Mouse (Mus musculus) lung, postnatal 10 days (tissue): ENCODE data around the gene Pim1.

Experiments used
- DNase-seq: peaks from one replicate; pipeline ENCODE4 v3.0.0; 2021

Gene Pim1

DNA sequence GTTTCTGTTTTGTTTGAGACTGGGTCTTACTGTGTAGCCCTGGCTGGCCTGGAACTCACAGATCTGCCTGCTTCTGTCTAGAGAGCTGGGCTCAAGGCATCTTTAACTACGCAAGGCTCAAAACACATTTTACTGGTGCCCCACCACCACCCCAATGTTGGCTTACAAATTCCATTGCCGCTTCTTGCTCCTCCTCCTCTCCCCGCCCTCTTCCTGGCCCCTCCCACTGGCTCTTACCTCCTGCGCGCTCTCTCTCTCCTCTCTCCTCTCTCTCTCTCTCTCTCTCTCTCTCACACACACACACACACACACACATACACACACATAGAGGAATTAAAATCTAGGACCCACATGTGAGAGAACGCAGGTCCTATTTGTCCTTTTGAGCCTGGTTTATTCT lies 40.0 kb downstream of the Pim1 start:
- no peak for DNase-seq

- no peak for DNase-seq
Observed at GRCm38 (mm10) chr17:29531278-29531677, 40.7 kb downstream of the Pim1 start.

DNA sequence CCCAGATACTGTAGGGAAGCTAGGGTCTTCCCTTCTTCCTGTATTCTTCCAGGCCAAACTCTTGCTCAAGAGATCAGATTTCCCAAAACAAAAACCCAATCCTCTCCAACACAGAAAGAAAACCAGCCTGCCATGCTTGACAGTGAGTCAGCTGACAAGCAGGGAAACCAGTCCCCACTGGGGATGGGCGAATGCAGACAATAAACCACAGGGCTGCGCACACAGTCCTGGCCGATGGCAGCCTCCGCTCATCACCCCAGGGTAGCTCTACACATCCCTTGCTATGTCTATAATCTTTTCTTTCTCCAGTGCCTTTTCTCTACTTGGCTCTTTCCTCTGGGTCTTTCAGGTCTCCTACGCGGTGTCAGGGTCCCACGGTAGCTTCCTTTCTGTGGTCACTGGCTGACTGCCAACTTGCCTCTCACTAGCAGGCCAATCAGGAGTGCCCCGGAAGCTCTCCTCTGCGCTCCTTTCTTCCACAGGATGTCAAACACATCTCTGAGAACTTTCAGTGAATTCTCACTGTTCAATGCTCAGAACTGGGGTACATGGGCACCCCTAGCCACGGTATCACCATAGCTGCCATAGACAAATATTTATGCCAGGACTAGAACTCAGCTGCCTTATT lies 41.3 kb downstream of the Pim1 start:
- DNase-seq, result peak; percentile 15

- no peak for DNase-seq
Observed at GRCm38 (mm10) chr17:29533866-29534265, 43.3 kb downstream of the Pim1 start.

GRCm38 (mm10) chr17:29540426-29540825 lies 49.9 kb downstream of the Pim1 start:
- no peak for DNase-seq

DNA sequence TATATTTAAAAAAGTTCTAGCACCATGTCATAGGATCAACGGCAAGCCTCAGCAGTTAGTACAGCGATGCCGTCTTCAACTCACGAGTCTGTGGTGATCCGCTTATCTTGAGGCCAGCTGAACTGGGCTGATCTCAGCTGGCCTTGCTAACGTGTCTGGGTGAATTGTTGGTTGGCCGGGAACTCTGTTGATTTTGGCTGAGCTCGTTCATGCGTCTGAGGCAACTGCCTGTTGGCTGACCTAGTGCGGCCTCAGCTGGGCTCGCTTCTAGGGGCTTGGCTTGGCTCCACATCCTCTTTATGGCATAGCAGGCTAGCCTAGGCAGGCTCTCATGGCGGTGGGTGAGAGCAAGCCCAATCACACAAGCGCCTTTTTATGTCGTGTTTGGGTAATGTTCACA lies 50.9 kb downstream of the Pim1 start:
- peak; percentile 88 for DNase-seq

GRCm38 (mm10) chr17:29542831-29543690 lies 52.5 kb downstream of the Pim1 start:
- no peak for DNase-seq

DNA sequence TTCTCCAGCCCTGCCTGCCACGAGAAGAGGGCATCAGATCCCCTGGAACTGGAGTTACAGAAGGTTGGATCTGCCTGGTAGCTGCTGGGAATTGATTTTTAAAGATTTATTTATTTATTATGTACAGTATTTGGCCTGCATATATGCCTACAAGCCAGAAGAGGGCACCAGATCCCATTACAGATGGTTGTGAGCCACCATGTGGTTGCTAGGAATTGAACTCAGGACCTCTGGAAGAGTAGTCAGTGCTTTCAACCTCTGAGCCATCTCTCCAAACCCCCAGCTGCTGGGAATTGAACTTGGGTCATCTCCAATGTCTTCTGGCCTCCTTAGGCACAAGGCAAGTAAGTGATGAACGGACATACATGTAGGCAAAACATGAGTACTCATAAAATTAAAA lies 53.5 kb downstream of the Pim1 start:
- DNase-seq, result no peak

DNA sequence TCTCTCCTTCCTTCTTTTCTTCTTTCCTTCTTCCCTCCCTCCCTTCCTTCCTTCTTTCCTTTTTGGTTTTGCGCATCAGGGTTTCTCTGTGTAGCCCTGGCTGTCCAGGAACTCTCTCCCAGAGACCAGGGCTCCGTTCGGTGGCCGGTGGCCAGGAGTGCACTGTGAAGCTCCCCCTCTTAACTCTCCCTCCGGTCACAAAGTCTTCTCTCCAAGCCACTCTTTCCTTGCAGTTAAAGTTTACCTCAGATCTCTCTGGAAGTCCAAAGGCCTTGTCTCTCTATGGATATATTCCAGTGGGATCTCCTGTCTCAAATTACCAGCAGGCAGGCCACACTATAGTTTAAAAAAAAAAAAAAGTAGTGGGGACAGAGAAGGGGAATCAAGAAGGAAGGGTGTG lies 54.7 kb downstream of the Pim1 start:
- DNase-seq, result no peak
